Mouse (Mus musculus): ENCODE measurements around the gene Asl. TPM values are rescaled to one million over a fixed set of nuclear protein-coding genes. Genes with fewer than 3 reads are reported as not detected.

Asl gene
- polyA plus RNA-seq (2014; fragmentation: Nextera tagmentation; extraction: Ambion mirVana): 32.6 and 50.3 TPM in 2 replicates

DNA sequence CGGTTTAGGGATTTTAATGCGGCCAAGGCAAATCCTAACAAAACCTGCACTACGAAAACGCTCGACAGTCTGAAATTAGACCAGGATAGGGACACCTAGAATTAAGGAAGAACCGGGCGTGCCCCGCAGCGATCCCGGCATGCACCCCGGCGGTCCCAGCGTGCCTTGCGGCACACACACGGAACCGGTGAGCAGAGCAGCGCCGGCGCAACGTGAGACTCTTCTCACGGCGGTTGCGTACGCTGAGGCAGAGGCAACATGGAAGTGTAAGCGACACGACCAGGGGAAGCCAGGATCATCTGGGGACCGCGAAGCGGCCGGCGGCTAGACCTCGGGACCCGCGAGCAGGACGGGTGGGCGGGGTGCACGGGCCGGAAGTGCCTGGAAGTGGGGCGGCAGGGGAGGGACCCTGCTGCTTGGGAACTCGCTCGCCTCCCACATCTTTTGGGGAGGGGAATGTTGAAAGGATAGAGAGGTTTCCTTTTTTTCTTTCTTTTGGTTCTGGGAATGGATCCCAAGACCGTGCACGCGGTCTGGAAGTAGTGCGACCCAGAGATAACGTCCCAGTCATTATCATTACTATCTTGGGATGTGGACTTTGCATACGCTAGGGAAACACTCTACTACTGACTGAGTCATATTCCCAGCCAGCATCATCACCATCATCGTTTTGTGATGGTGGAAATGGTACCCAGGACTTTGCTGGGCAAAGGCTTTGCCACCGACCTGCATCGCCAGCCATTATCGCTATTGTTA is at the start of gene Asl, which contains the start of gene Crcp:
Gene Asl, minus strand, starts transcription at position 106 of the 756 bp plus-strand sequence.
Gene Crcp, plus strand, starts transcription at position 149 of the 756 bp plus-strand sequence.
- no peaks in the 10 kb centered on the region for H3K9me3 ChIP-seq (ENCODE audit: control insufficient read depth, low read length)
- H3K27ac ChIP-seq (replicated peaks; ENCODE audit: low read depth, low read length): peak within 1 kb of the TSS; percentile 93
- H3K36me3 ChIP-seq (ENCODE audit: control insufficient read depth, insufficient read depth, low read length): no peaks in the 10 kb centered on the region
- H3K9ac ChIP-seq (replicated peaks; ENCODE audit: low read length): peak within 1 kb of the TSS; percentile 90
- H3K27me3 ChIP-seq (ENCODE audit: control insufficient read depth, insufficient read depth, low read length): no peaks in the 10 kb centered on the region
- H3K4me2 ChIP-seq (ENCODE audit: low read length): peak within 1 kb of the TSS; percentile 78
- ATAC-seq (ENCODE audit: low FRiP score, low TSS enrichment): peak; percentile 82
- H3K4me3 ChIP-seq (replicated peaks; ENCODE audit: low read depth, low read length): peak within 1 kb of the TSS; percentile 70
- DNase-seq: peak; percentile 92
- 2% methylated on average over 51 of the region's 51 CpGs for WGBS
- peaks cover 9% of the 10 kb centered on the region; the same call in 1 of the 2 replicates for H3K4me1 ChIP-seq (ENCODE audit: control insufficient read depth, insufficient read depth, low read length)

DNA sequence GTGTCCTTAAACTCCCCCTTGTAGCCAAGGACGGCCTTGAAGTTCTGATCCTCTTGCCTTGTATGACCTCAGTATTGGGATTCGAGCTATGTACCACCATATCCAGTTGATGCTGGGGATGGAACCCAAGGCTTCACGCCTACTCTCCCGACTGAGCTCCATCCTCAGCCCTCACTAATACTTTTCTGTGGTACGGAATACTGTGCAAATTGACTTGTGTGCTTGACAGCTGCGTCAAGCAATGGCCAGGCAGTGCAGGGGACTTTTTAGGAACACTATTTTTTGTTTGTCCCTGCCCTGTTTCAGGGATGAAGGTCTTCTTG is 49.7 kb upstream of the Asl start:
- H3K27me3 ChIP-seq (ENCODE audit: control insufficient read depth, insufficient read depth, low read length): no peaks in the 10 kb centered on the region
- H3K4me3 ChIP-seq (replicated peaks; ENCODE audit: low read depth, low read length): peak overlapping the region; percentile 72
- peak overlapping the region; percentile 87 for H3K9ac ChIP-seq (replicated peaks; ENCODE audit: low read length)
- no peak for DNase-seq
- WGBS: 32% methylated on average over 6 of the region's 6 CpGs
- no peaks in the 10 kb centered on the region for H3K9me3 ChIP-seq (ENCODE audit: control insufficient read depth, low read length)
- peak overlapping the region; percentile 74 for H3K4me2 ChIP-seq (ENCODE audit: low read length)
- 0 out of 2 replicates have a peak, but pooled peaks cover 3% of the 10 kb centered on the region for H3K4me1 ChIP-seq (ENCODE audit: control insufficient read depth, insufficient read depth, low read length)
- no peaks in the 10 kb centered on the region for H3K36me3 ChIP-seq (ENCODE audit: control insufficient read depth, insufficient read depth, low read length)
- peak overlapping the region; percentile 67; the same call in 1 of the 2 replicates for H3K27ac ChIP-seq (replicated peaks; ENCODE audit: low read depth, low read length)
- ATAC-seq (ENCODE audit: low FRiP score, low TSS enrichment): no peak

DNA sequence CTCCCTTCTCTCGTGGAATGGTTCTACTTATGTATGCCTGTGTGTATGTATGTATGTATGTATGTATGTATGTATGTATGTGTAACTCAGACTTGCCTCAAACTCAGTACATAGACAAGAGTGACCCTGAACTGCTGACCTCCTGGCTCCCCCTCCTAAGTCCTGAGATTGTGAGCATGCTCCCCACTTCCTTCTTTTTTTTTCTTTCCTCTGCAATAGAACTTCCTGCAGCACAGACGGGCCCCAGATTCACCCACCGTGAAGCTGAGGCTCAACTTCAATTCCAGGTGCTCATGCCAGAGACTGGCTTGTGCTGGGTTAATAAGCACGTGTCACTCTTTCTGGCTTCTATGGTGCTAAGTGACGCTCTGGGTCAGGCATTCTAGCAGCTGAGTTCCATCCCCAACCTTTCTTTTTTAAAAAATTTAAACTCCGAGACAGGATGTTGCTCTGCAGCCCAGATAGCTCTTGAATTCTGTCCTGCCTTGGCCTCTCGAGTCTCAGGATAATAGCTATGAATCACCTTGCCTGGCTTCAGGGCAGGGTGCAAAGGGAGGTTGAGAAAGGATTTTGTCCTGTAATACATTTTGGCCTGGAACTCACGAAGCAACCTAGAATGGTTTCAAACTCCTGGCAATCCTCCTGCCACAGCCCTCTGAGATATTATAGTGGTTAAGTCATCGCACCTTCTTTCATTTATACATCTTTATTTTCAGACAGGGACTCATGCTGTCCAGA is 49.2 kb upstream of the Asl start:
- Histone ChIP-seq H3K4me3 (replicated peaks; ENCODE audit: low read depth, low read length) (peak overlapping the region; percentile 72; the same call in 1 of the 2 replicates), H3K9ac (replicated peaks; ENCODE audit: low read length) (no peak overlapping the region), H3K4me2 (ENCODE audit: low read length) (peak overlapping the region; percentile 74; the same call in 1 of the 2 replicates), H3K9me3 (ENCODE audit: control insufficient read depth, low read length) (no peaks in the 10 kb centered on the region), H3K4me1 (ENCODE audit: control insufficient read depth, insufficient read depth, low read length) (0 out of 2 replicates have a peak, but pooled peaks cover 3% of the 10 kb centered on the region), H3K27me3 (ENCODE audit: control insufficient read depth, insufficient read depth, low read length) (no peaks in the 10 kb centered on the region), H3K27ac (replicated peaks; ENCODE audit: low read depth, low read length) (0 out of 2 replicates have a peak overlapping the region, but pooled peaks have one; percentile 67), H3K36me3 (ENCODE audit: control insufficient read depth, insufficient read depth, low read length) (no peaks in the 10 kb centered on the region)
- WGBS: 82% methylated on average over 9 of the region's 9 CpGs
- ATAC-seq (ENCODE audit: low FRiP score, low TSS enrichment) (no peak), DNase-seq (no peak)

DNA sequence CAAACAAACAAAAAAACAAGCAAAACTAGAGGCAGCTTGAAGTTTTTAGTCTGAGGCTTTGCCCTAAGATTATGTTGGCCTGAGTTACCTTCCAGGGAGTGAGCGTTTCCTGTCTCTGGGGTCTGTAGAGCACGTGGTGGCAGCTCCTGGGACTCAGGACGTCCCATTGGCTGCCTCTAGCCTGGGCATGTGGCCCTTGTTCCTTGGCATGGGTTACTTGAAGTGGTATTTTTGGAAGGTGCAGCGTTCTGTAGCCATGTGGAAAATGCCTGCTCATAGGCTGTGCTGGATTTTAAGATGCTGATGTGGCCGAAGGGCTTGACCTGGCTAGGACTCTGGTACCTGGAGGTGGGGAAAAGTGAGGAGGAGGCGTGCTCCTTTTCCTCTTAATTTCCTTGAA is 47.3 kb upstream of the Asl start:
- no peak overlapping the region for H3K4me3 ChIP-seq (replicated peaks; ENCODE audit: low read depth, low read length)
- no peaks in the 10 kb centered on the region for H3K9me3 ChIP-seq (ENCODE audit: control insufficient read depth, low read length)
- H3K9ac ChIP-seq (replicated peaks; ENCODE audit: low read length): no peak overlapping the region
- H3K4me1 ChIP-seq (ENCODE audit: control insufficient read depth, insufficient read depth, low read length): 0 out of 2 replicates have a peak, but pooled peaks cover 3% of the 10 kb centered on the region
- DNase-seq (no peak), ATAC-seq (ENCODE audit: low FRiP score, low TSS enrichment) (no peak)
- no peak overlapping the region for H3K27ac ChIP-seq (replicated peaks; ENCODE audit: low read depth, low read length)
- no peak overlapping the region for H3K4me2 ChIP-seq (ENCODE audit: low read length)
- no peaks in the 10 kb centered on the region for H3K36me3 ChIP-seq (ENCODE audit: control insufficient read depth, insufficient read depth, low read length)
- WGBS: 75% methylated on average over 6 of the region's 6 CpGs
- H3K27me3 ChIP-seq (ENCODE audit: control insufficient read depth, insufficient read depth, low read length): no peaks in the 10 kb centered on the region

DNA sequence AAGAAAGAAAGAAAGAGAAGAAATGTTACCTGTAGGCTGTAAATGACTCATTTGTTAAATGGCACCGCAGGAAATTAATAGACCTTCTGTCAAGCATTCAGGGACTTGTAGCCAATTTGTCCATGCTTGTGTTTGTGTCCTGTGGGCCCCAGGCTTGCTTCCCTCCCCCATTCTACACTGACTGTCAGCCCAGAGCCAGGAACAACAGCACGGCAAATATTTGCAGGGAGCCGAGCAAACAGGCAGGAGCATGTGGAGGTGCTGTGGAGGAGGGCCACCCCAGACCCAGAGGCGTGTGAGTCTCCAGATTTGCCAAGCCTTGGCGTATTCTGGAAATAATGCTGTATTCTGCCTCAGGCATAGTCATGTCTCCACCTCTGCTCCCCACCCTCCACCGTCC is 45.4 kb upstream of the Asl start:
- ATAC-seq (ENCODE audit: low FRiP score, low TSS enrichment) (no peak), DNase-seq (no peak)
- Histone ChIP-seq H3K4me1 (ENCODE audit: control insufficient read depth, insufficient read depth, low read length) (0 out of 2 replicates have a peak, but pooled peaks cover 3% of the 10 kb centered on the region), H3K27me3 (ENCODE audit: control insufficient read depth, insufficient read depth, low read length) (no peaks in the 10 kb centered on the region), H3K36me3 (ENCODE audit: control insufficient read depth, insufficient read depth, low read length) (no peaks in the 10 kb centered on the region), H3K27ac (replicated peaks; ENCODE audit: low read depth, low read length) (no peak overlapping the region), H3K9ac (replicated peaks; ENCODE audit: low read length) (no peak overlapping the region), H3K4me2 (ENCODE audit: low read length) (no peak overlapping the region), H3K4me3 (replicated peaks; ENCODE audit: low read depth, low read length) (no peak overlapping the region), H3K9me3 (ENCODE audit: control insufficient read depth, low read length) (no peaks in the 10 kb centered on the region)
- whole genome bisulfite sequencing: 84% methylated on average over 6 of the region's 6 CpGs

DNA sequence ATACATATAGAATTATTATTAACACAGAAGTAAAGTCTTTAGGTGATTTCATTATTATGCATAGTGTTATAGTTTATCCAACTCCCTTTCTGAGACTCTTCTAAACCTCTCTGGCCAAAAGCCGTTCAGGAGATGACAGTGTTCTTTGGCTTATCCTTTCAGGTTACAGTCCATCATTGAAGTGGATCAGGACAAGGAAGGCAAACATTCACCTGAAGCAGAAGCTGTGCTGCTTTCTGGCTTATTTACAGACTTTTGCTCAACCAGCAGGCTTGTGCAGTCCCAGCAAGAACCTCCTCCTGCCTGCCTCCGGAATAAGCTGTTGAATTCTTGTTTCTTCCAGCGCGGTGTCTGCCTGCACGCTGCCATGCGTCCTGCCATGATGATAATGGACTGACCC is 44.0 kb upstream of the Asl start, which contains the start of gene Tpst1:
Gene Tpst1, plus strand, starts transcription at position 301 of the 400 bp plus-strand sequence.
- no peak within 1 kb of the TSS for H3K4me2 ChIP-seq (ENCODE audit: low read length)
- no peak for ATAC-seq (ENCODE audit: low FRiP score, low TSS enrichment)
- WGBS: 90% methylated on average over 6 of the region's 6 CpGs
- no peaks in the 10 kb centered on the region for H3K36me3 ChIP-seq (ENCODE audit: control insufficient read depth, insufficient read depth, low read length)
- no peak within 1 kb of the TSS for H3K9ac ChIP-seq (replicated peaks; ENCODE audit: low read length)
- H3K4me1 ChIP-seq (ENCODE audit: control insufficient read depth, insufficient read depth, low read length): no peaks in the 10 kb centered on the region
- H3K27me3 ChIP-seq (ENCODE audit: control insufficient read depth, insufficient read depth, low read length): no peaks in the 10 kb centered on the region
- H3K4me3 ChIP-seq (replicated peaks; ENCODE audit: low read depth, low read length): no peak within 1 kb of the TSS
- DNase-seq: no peak
- no peaks in the 10 kb centered on the region; the same call in 1 of the 2 replicates for H3K9me3 ChIP-seq (ENCODE audit: control insufficient read depth, low read length)
- no peak within 1 kb of the TSS for H3K27ac ChIP-seq (replicated peaks; ENCODE audit: low read depth, low read length)

DNA sequence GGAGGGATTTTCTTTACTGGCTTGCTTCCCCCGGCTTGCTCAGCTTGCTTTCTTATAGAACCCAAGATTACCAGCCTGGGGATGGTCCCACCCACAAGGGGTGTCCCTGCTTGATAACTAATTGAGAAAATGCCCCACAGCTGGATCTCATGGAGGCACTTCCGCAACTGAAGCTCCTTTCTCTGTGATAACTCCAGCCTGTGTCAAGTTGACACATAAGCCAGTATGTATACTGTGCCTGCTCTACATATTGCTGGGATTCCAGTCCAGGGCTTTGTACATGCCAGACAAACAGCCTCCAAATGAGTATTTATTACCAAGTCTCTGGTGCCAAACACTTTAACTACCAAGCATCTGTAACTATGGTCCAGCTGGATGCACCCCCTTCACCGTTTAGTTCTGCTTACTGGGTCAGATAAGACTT is 38.8 kb upstream of the Asl start:
- WGBS: 76% methylated on average over 3 of the region's 3 CpGs
- H3K4me3 ChIP-seq (replicated peaks; ENCODE audit: low read depth, low read length): no peak overlapping the region
- H3K9me3 ChIP-seq (ENCODE audit: control insufficient read depth, low read length): no peaks in the 10 kb centered on the region; the same call in 1 of the 2 replicates
- DNase-seq (no peak), ATAC-seq (ENCODE audit: low FRiP score, low TSS enrichment) (no peak)
- no peak overlapping the region for H3K27ac ChIP-seq (replicated peaks; ENCODE audit: low read depth, low read length)
- no peaks in the 10 kb centered on the region for H3K4me1 ChIP-seq (ENCODE audit: control insufficient read depth, insufficient read depth, low read length)
- H3K27me3 ChIP-seq (ENCODE audit: control insufficient read depth, insufficient read depth, low read length): no peaks in the 10 kb centered on the region
- no peak overlapping the region for H3K4me2 ChIP-seq (ENCODE audit: low read length)
- no peak overlapping the region for H3K9ac ChIP-seq (replicated peaks; ENCODE audit: low read length)
- H3K36me3 ChIP-seq (ENCODE audit: control insufficient read depth, insufficient read depth, low read length): no peaks in the 10 kb centered on the region

DNA sequence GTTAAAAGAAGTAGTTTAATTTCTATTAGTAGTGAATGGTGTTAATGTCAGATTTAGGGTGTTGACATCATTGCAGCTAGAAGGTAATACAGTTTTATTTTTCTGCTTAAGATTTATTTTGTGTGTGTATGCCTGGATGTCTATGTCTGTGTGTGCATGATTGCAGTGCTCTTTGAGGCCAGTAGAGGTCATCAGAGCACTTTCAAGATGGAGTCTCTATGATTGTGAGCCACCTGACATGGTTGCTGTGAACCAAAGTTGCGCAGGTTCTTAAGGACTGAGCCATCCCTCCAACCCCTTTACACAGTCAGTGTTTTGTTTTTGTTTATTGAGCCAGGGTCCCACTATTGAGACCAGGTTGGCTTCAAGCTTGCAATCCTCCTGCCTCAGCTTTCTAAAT is 36.5 kb upstream of the Asl start:
- Histone ChIP-seq H3K36me3 (ENCODE audit: control insufficient read depth, insufficient read depth, low read length) (peaks cover 8% of the 10 kb centered on the region; the same call in 1 of the 2 replicates), H3K27me3 (ENCODE audit: control insufficient read depth, insufficient read depth, low read length) (no peaks in the 10 kb centered on the region), H3K4me2 (ENCODE audit: low read length) (no peak overlapping the region), H3K9me3 (ENCODE audit: control insufficient read depth, low read length) (no peaks in the 10 kb centered on the region; the same call in 1 of the 2 replicates), H3K4me3 (replicated peaks; ENCODE audit: low read depth, low read length) (no peak overlapping the region), H3K4me1 (ENCODE audit: control insufficient read depth, insufficient read depth, low read length) (no peaks in the 10 kb centered on the region), H3K27ac (replicated peaks; ENCODE audit: low read depth, low read length) (no peak overlapping the region), H3K9ac (replicated peaks; ENCODE audit: low read length) (no peak overlapping the region)
- ATAC-seq (ENCODE audit: low FRiP score, low TSS enrichment) (no peak), DNase-seq (no peak)
- 92% methylated on average over 1 of the region's 1 CpGs for WGBS

Measured in midbrain, embryonic 14.5 days (tissue).